Mouse (Mus musculus) urinary bladder, adult 2 months (tissue): Measurements from ENCODE around the gene Selenov. TPM values are rescaled to one million over a fixed set of nuclear protein-coding genes. Genes with fewer than 3 reads are reported as not detected.

Source experiments
- DNase-seq: peaks from one replicate; pipeline ENCODE4 v3.0.0; 2022; ENCODE audit warnings: low spot score
- polyA plus RNA-seq: library from polyadenylated mRNA; depleted of rRNA; stranded (reverse); fragments of >200 nt; gene quantifications from 2 replicates; pipeline ENCODE4 v1.2.3, GENCODE M21; 2012; rRNA removed

The Selenov gene
- polyA plus RNA-seq = 0.19 TPM in 1 of 2 replicates, not detected in the other

GRCm38 (mm10) chr7:28290638-28291590, at the start of gene Selenov:
Gene Selenov (minus strand): TSS chr7:28291186.
- DNase-seq = no peak

- no peak for DNase-seq
Measured at GRCm38 (mm10) chr7:28339213-28339917, 48.4 kb upstream of the Selenov start.

GRCm38 (mm10) chr7:28338108-28338998, 47.4 kb upstream of the Selenov start, which contains the start of gene Supt5:
Gene Supt5 (minus strand): TSS chr7:28338746.
- DNase-seq = peak; percentile 90

- no peak for DNase-seq
Measured at GRCm38 (mm10) chr7:28335471-28335870, 44.5 kb upstream of the Selenov start.

- DNase-seq = no peak
Measured at GRCm38 (mm10) chr7:28334534-28334933, 43.5 kb upstream of the Selenov start.

- no peak for DNase-seq
Measured at GRCm38 (mm10) chr7:28328260-28328659, 37.3 kb upstream of the Selenov start.

GRCm38 (mm10) chr7:28326457-28326856, 35.5 kb upstream of the Selenov start:
- no peak for DNase-seq

GRCm38 (mm10) chr7:28325293-28325692, 34.3 kb upstream of the Selenov start:
- no peak for DNase-seq

GRCm38 (mm10) chr7:28321974-28322720, 31.2 kb upstream of the Selenov start:
- no peak for DNase-seq

- DNase-seq = no peak
Measured at GRCm38 (mm10) chr7:28318714-28319113, 27.7 kb upstream of the Selenov start.

GRCm38 (mm10) chr7:28318036-28318435, 27.1 kb upstream of the Selenov start:
- DNase-seq = no peak

GRCm38 (mm10) chr7:28311926-28312543, 21.0 kb upstream of the Selenov start, which contains the start of gene Timm50:
Gene Timm50 (minus strand): TSS chr7:28312072.
- peak; percentile 96 for DNase-seq

- no peak for DNase-seq
Measured at GRCm38 (mm10) chr7:28311151-28311925, 20.4 kb upstream of the Selenov start.

GRCm38 (mm10) chr7:28309737-28310136, 18.8 kb upstream of the Selenov start:
- no peak for DNase-seq

- no peak for DNase-seq
Measured at GRCm38 (mm10) chr7:28306216-28306615, 15.2 kb upstream of the Selenov start.

- no peak for DNase-seq
Measured at GRCm38 (mm10) chr7:28305641-28306040, 14.7 kb upstream of the Selenov start.

GRCm38 (mm10) chr7:28301616-28302433, 10.8 kb upstream of the Selenov start, which contains the start of gene Dll3:
Gene Dll3 (minus strand): TSS chr7:28302238.
- no peak for DNase-seq

GRCm38 (mm10) chr7:28298837-28299625, 8.0 kb upstream of the Selenov start:
- no peak for DNase-seq
